Comparison of ENCODE assay signal across 13 mouse cellular contexts in the genomic region with DNA sequence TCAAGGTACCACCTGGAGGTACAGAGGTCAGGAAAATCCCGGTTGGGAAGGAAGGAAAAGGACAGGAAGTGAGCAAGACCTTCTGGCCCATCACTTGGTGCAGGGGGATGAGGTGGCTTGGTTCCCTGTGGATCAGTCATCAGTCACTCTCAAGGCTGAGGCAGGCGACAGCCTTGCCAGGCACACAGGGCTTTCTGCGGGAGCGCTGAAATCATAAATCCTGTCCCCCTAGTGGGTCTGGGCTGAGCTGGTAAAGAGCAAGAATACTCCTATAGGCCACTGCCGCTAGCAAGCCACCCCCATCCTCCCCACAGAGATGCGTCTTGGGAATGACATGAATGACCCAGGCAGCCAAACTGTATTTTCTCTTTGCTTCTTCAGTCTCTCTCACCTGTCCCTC.
A peak's percentile ranks its signal among the peaks of the same experiment; 100 is the strongest.
DNase-seq lines count a peak whose midpoint lies in the region; ATAC-seq lines count a peak whose summit lies in the region.
"Had no signal": no experiment of that assay in that cellular context is flagged by ENCODE, and none has a peak within 500 bp of the region (broad histone marks: within the 10 kb centered on the region; RNA-seq: fewer than 3 reads in every experiment).

No protein-coding gene starts in this region.

- peak overlapping the region; percentile 60 for H3K27ac ChIP-seq in hindbrain, embryonic 10.5 days
- no peak overlapping the region for H3K27ac ChIP-seq in hindbrain, embryonic 14.5 days
- peak overlapping the region; percentile 23; the same call in 1 of the 2 replicates for H3K27ac ChIP-seq in hindbrain, embryonic 13.5 days
- no peak overlapping the region for H3K27ac ChIP-seq in neural tube, embryonic 14.5 days (ENCODE audit: low read depth, low read length)

- H3K4me3 ChIP-seq in hindbrain, embryonic 10.5 days = no peak overlapping the region
- H3K4me3 ChIP-seq in hindbrain, embryonic 14.5 days (replicated peaks; ENCODE audit: low read length) = no peak overlapping the region
- H3K4me3 ChIP-seq in hindbrain, embryonic 13.5 days = no peak overlapping the region
- no peak overlapping the region for H3K4me3 ChIP-seq in neural tube, embryonic 14.5 days (ENCODE audit: low read depth, low read length)
- H3K4me3 ChIP-seq: erythroblast, embryonic 14.5 days had no signal

- 56% methylated on average over 6 of the region's 6 CpGs for WGBS in hindbrain, embryonic 10.5 days
- WGBS in hindbrain, embryonic 14.5 days = 28% methylated on average over 6 of the region's 6 CpGs
- 33% methylated on average over 6 of the region's 6 CpGs for WGBS in hindbrain, embryonic 13.5 days
- 21% methylated on average over 6 of the region's 6 CpGs for WGBS in neural tube, embryonic 14.5 days

- H3K9me3 ChIP-seq in hindbrain, embryonic 10.5 days = no peaks in the 10 kb centered on the region
- no peaks in the 10 kb centered on the region for H3K9me3 ChIP-seq in hindbrain, embryonic 14.5 days (ENCODE audit: control insufficient read depth, low read length)
- H3K9me3 ChIP-seq in hindbrain, embryonic 13.5 days = no peaks in the 10 kb centered on the region
- H3K9me3 ChIP-seq in neural tube, embryonic 14.5 days (ENCODE audit: control insufficient read depth, low read length) = no peaks in the 10 kb centered on the region

- peaks cover 40% of the 10 kb centered on the region for H3K4me1 ChIP-seq in hindbrain, embryonic 10.5 days (replicated peaks)
- peaks cover 23% of the 10 kb centered on the region; the same call in 1 of the 2 replicates for H3K4me1 ChIP-seq in hindbrain, embryonic 14.5 days (replicated peaks; ENCODE audit: control insufficient read depth, insufficient read depth, low read length)
- peaks cover 47% of the 10 kb centered on the region for H3K4me1 ChIP-seq in hindbrain, embryonic 13.5 days (replicated peaks)
- H3K4me1 ChIP-seq in neural tube, embryonic 14.5 days (ENCODE audit: control insufficient read depth, insufficient read depth, low read length) = peaks cover 9% of the 10 kb centered on the region; the same call in 1 of the 2 replicates

- no peak for ATAC-seq in hindbrain, embryonic 14.5 days (ENCODE audit: low FRiP score)
- no peak for ATAC-seq in hindbrain, embryonic 13.5 days (ENCODE audit: low FRiP score)
- peak; percentile 13; the same call in 1 of the 2 replicates for ATAC-seq in neural tube, embryonic 14.5 days (ENCODE audit: low read depth)
- ATAC-seq: CD4-positive, CD25-positive, alpha-beta regulatory T cell, adult 4 months had no signal

- no peak overlapping the region for H3K9ac ChIP-seq in hindbrain, embryonic 14.5 days
- no peak overlapping the region for H3K9ac ChIP-seq in hindbrain, embryonic 13.5 days
- H3K9ac ChIP-seq in neural tube, embryonic 14.5 days (replicated peaks; ENCODE audit: low read depth, low read length) = no peak overlapping the region

- DNase-seq in hindbrain, embryonic 10.5 days (ENCODE audit: low spot score) = no peak
- DNase-seq in hindbrain, embryonic 14.5 days (ENCODE audit: low spot score) = no peak
- peak; percentile 71 to 74 for DNase-seq in adrenal gland, postnatal 36 days
- no peak for DNase-seq in cerebellum, postnatal 10 days
- DNase-seq in kidney, postnatal 36 days = no peak
- DNase-seq: cerebellum, postnatal 36 days; kidney, postnatal 14 days; left cerebral cortex, postnatal 4 days; lung, postnatal 36 days had no signal

- no peak overlapping the region for H3K4me2 ChIP-seq in hindbrain, embryonic 14.5 days (replicated peaks)
- H3K4me2 ChIP-seq in hindbrain, embryonic 13.5 days = no peak overlapping the region
- H3K4me2 ChIP-seq in neural tube, embryonic 14.5 days (ENCODE audit: low read depth, low read length) = no peak overlapping the region

- H3K36me3 ChIP-seq in hindbrain, embryonic 10.5 days = no peaks in the 10 kb centered on the region
- no peaks in the 10 kb centered on the region for H3K36me3 ChIP-seq in hindbrain, embryonic 14.5 days (replicated peaks; ENCODE audit: control insufficient read depth, insufficient read depth)
- no peaks in the 10 kb centered on the region for H3K36me3 ChIP-seq in hindbrain, embryonic 13.5 days
- no peaks in the 10 kb centered on the region for H3K36me3 ChIP-seq in neural tube, embryonic 14.5 days (ENCODE audit: control insufficient read depth, insufficient read depth, low read length)

- H3K27me3 ChIP-seq in hindbrain, embryonic 10.5 days (ENCODE audit: insufficient read depth, poor library complexity, severe bottlenecking) = no peaks in the 10 kb centered on the region
- no peaks in the 10 kb centered on the region for H3K27me3 ChIP-seq in hindbrain, embryonic 14.5 days (ENCODE audit: control insufficient read depth, insufficient read depth, low read length)
- no peaks in the 10 kb centered on the region for H3K27me3 ChIP-seq in hindbrain, embryonic 13.5 days
- no peaks in the 10 kb centered on the region for H3K27me3 ChIP-seq in neural tube, embryonic 14.5 days (ENCODE audit: control insufficient read depth, insufficient read depth, low read length)

Comparison
In these comparisons a context has a peak if more than half of its experiments do, and no peak if none do; other contexts are left out.
1. H3K27ac ChIP-seq: peak in hindbrain, embryonic 10.5 days (single experiment) and hindbrain, embryonic 13.5 days (single experiment); none in hindbrain, embryonic 14.5 days (single experiment) and neural tube, embryonic 14.5 days (single experiment).
2. DNase-seq: peak in adrenal gland, postnatal 36 days (2 of 2); none in hindbrain, embryonic 10.5 days (single experiment), hindbrain, embryonic 14.5 days (single experiment), cerebellum, postnatal 10 days (0 of 2) and kidney, postnatal 36 days (0 of 2).